Mouse (Mus musculus): ENCODE results near the gene Lactbl1.

The Lactbl1 gene

GRCm38 (mm10) chr4:136636983-136637562 is 14.7 kb downstream of the Lactbl1 start:
- no peak for DNase-seq (ENCODE audit: low spot score)

GRCm38 (mm10) chr4:136637563-136638229 is 15.3 kb downstream of the Lactbl1 start:
- DNase-seq (ENCODE audit: low spot score), result no peak

GRCm38 (mm10) chr4:136638230-136638750 is 15.9 kb downstream of the Lactbl1 start:
- no peak for DNase-seq (ENCODE audit: low spot score)

GRCm38 (mm10) chr4:136638890-136639289 is 16.5 kb downstream of the Lactbl1 start:
- DNase-seq (ENCODE audit: low spot score), result no peak

GRCm38 (mm10) chr4:136648922-136649479 is 26.6 kb downstream of the Lactbl1 start:
- DNase-seq (ENCODE audit: low spot score), result peak; percentile 70

GRCm38 (mm10) chr4:136649480-136650196 is 27.2 kb downstream of the Lactbl1 start:
- DNase-seq (ENCODE audit: low spot score), result no peak

GRCm38 (mm10) chr4:136650261-136650660 is 27.8 kb downstream of the Lactbl1 start:
- DNase-seq (ENCODE audit: low spot score), result no peak

- DNase-seq (ENCODE audit: low spot score), result peak; percentile 31
These were observed 29.0 kb downstream of the Lactbl1 start for GRCm38 (mm10) chr4:136651357-136651811.

- no peak for DNase-seq (ENCODE audit: low spot score)
These were observed 29.6 kb downstream of the Lactbl1 start for GRCm38 (mm10) chr4:136651882-136652527.

- peak; percentile 16 for DNase-seq (ENCODE audit: low spot score)
These were observed 30.1 kb downstream of the Lactbl1 start for GRCm38 (mm10) chr4:136652528-136652910.

GRCm38 (mm10) chr4:136653019-136653418 is 30.6 kb downstream of the Lactbl1 start:
- no peak for DNase-seq (ENCODE audit: low spot score)

GRCm38 (mm10) chr4:136653692-136654234 is 31.3 kb downstream of the Lactbl1 start:
- no peak for DNase-seq (ENCODE audit: low spot score)

- DNase-seq (ENCODE audit: low spot score), result no peak
These were observed 35.5 kb downstream of the Lactbl1 start for GRCm38 (mm10) chr4:136657914-136658313.

- DNase-seq (ENCODE audit: low spot score), result no peak
These were observed 42.6 kb downstream of the Lactbl1 start for GRCm38 (mm10) chr4:136665068-136665467.

GRCm38 (mm10) chr4:136666002-136666401 is 43.6 kb downstream of the Lactbl1 start:
- DNase-seq (ENCODE audit: low spot score), result no peak

- DNase-seq (ENCODE audit: low spot score), result no peak
These were observed 45.3 kb downstream of the Lactbl1 start for GRCm38 (mm10) chr4:136667757-136668156.

GRCm38 (mm10) chr4:136672335-136673090 is 50.1 kb downstream of the Lactbl1 start:
- DNase-seq (ENCODE audit: low spot score), result no peak

- no peak for DNase-seq (ENCODE audit: low spot score)
These were observed 53.0 kb downstream of the Lactbl1 start for GRCm38 (mm10) chr4:136675439-136675838.

GRCm38 (mm10) chr4:136678480-136678879 is 56.1 kb downstream of the Lactbl1 start:
- peak; percentile 84 for DNase-seq (ENCODE audit: low spot score)

GRCm38 (mm10) chr4:136679221-136679620 is 56.8 kb downstream of the Lactbl1 start:
- DNase-seq (ENCODE audit: low spot score), result no peak

- no peak for DNase-seq (ENCODE audit: low spot score)
These were observed 58.2 kb downstream of the Lactbl1 start for GRCm38 (mm10) chr4:136680641-136681040.

Measured in MN1 (cell line).